Mouse (Mus musculus) CH12.LX (cell line): ENCODE results near the gene 1110008L16Rik. TPM values are rescaled to one million over a fixed set of nuclear protein-coding genes. Genes with fewer than 3 reads are reported as not detected.
"Not testable (repeated sequence)": the region's sequence is repeated elsewhere in the genome, so short reads cannot be mapped to it uniquely, and the experiment has no call there.

Experiments used
- DNase-seq: peaks from one replicate; pipeline ENCODE4 v3.0.0-alpha.2; 2013; ENCODE audit errors: extremely low read depth
- H3K27ac ChIP-seq: 2 replicates; pipeline ENCODE4 v1.5.1; 2012; ENCODE audit warnings: low read depth, mild to moderate bottlenecking, control low read depth, moderate library complexity; ENCODE audit not compliant: insufficient read depth
- H3K27me3 ChIP-seq: replicated peaks from 2 replicates; pipeline ENCODE3; 2012; ENCODE audit warnings: inconsistent platforms
- H3K36me3 ChIP-seq, 2 experiments: replicated peaks in 1 of 2; 2 replicates each; pipeline versions ENCODE3 to v1.6.1; 2012; ENCODE audit warnings: inconsistent platforms in 1 of 2, low read length in 1 of 2, mild to moderate bottlenecking in 1 of 2, mixed read lengths in 1 of 2, moderate library complexity in 1 of 2; ENCODE audit not compliant: control insufficient read depth in 1 of 2, insufficient read depth in 1 of 2
- H3K4me1 ChIP-seq, 2 experiments: 2 replicates each; pipeline ENCODE4 v1.6.1; 2012; ENCODE audit warnings: inconsistent platforms in 1 of 2, moderate library complexity in 1 of 2; ENCODE audit not compliant: insufficient read depth in 2 of 2, control insufficient read depth in 1 of 2
- H3K4me2 ChIP-seq: 2 replicates; pipeline ENCODE4 v1.6.1; 2012; ENCODE audit warnings: low read depth, mild to moderate bottlenecking, control low read depth; ENCODE audit not compliant: poor library complexity, insufficient read depth, severe bottlenecking
- H3K4me3 ChIP-seq, 3 experiments: fragments of 150-350 bp in 1 of 3; sonication (generic) in 1 of 3; replicated peaks in 1 of 3; 2 replicates each; pipeline versions ENCODE3 to v1.5.1; 2011 to 2012; ENCODE audit warnings: low read depth in 2 of 3, low read length in 2 of 3, mild to moderate bottlenecking in 2 of 3, moderate library complexity in 2 of 3, control low read depth in 1 of 3, improper control_type of control experiment in 1 of 3, inconsistent platforms in 1 of 3, mixed read lengths in 1 of 3; ENCODE audit not compliant: poor library complexity in 1 of 3
- H3K79me2 ChIP-seq: replicated peaks from 2 replicates; pipeline ENCODE4 v1.6.1; 2012; ENCODE audit warnings: mild to moderate bottlenecking, moderate library complexity; ENCODE audit not compliant: control insufficient read depth, poor library complexity, insufficient read depth, severe bottlenecking; ENCODE audit errors: extremely low read depth
- H3K9ac ChIP-seq: 2 replicates; pipeline ENCODE4 v1.6.1; 2012; ENCODE audit warnings: low read depth, mild to moderate bottlenecking, control low read depth, moderate library complexity; ENCODE audit not compliant: insufficient read depth
- H3K9me3 ChIP-seq: replicated peaks from 2 replicates; pipeline ENCODE3; 2012; ENCODE audit warnings: low read length, inconsistent platforms, mixed read lengths
- BHLHE40 ChIP-seq: IDR thresholded peaks from 2 replicates; pipeline ENCODE4 v1.6.1; 2011; ENCODE audit warnings: mild to moderate bottlenecking, low read depth, low read length, improper control_type of control experiment
- ETS1 ChIP-seq: conservative IDR thresholded peaks from 2 replicates; pipeline ENCODE4 v1.6.1; 2012; ENCODE audit warnings: low read depth, mild to moderate bottlenecking, inconsistent platforms, low read length, improper control_type of control experiment, moderate library complexity
- POLR2A ChIP-seq: IDR thresholded peaks from 2 replicates; pipeline ENCODE4 v1.6.1; 2011; ENCODE audit warnings: low read depth, mild to moderate bottlenecking, improper control_type of control experiment, low read length
- TCF12 ChIP-seq: IDR thresholded peaks from 2 replicates; pipeline ENCODE4 v1.6.1; 2014; ENCODE audit warnings: low read depth, mild to moderate bottlenecking, inconsistent platforms, low read length, improper control_type of control experiment
- ZC3H11A ChIP-seq: IDR thresholded peaks from 2 replicates; pipeline ENCODE4 v1.6.1; 2012; ENCODE audit warnings: low read depth, mild to moderate bottlenecking, inconsistent platforms, low read length, improper control_type of control experiment
- ZKSCAN1 ChIP-seq: IDR thresholded peaks from 2 replicates; pipeline ENCODE4 v1.6.1; 2012; ENCODE audit warnings: low read depth, inconsistent platforms, low read length, improper control_type of control experiment, borderline replicate concordance
- ZNF384 ChIP-seq: IDR thresholded peaks from 2 replicates; pipeline ENCODE4 v1.6.1; 2012; ENCODE audit warnings: low read depth, low read length, improper control_type of control experiment, inconsistent platforms
- dilution Hi-C: fragments of 300-500 bp; cut with MboI; formaldehyde crosslinking; loops from 2 replicates; pipeline ENCODE4 v1.14.3; 2020; ENCODE audit warnings: low sequenced_read_pairs; ENCODE audit not compliant: extremely low pct_unique_long_range_greater_than_20kb, extremely low pct_ligation_motif_present
- in situ Hi-C: fragments of 300-500 bp; cut with MboI; formaldehyde crosslinking; loops from 3 replicates; pipeline ENCODE4 v1.14.3; 2019; ENCODE audit warnings: low sequenced_read_pairs, low pct_ligation_motif_present, low pct_unique_long_range_greater_than_20kb, mixed read lengths
- polyA plus RNA-seq: library from polyadenylated mRNA; unstranded; fragments of >175 nt; gene quantifications from 2 replicates; pipeline ENCODE4 v1.2.1, GENCODE M21; 2012; ENCODE audit warnings: low read depth; ENCODE audit not compliant: insufficient read length
- total RNA-seq, 2 experiments: library from RNA; depleted of rRNA; stranded (reverse); fragments of 300-350 nt in 1 of 2; fragments of >200 nt in 1 of 2; gene quantifications; 2 replicates each; pipeline ENCODE4 v1.2.3; 2012 to 2014

Gene 1110008L16Rik
- total and polyA plus RNA-seq, 3 experiments, result 25.7 to 32.6 (median 28.9) TPM

GRCm38 (mm10) chr12:55272243-55272642 is 27.1 kb upstream of the 1110008L16Rik start:
- dilution Hi-C loops, result no loop called here
- no peak for DNase-seq
- H3K79me2 ChIP-seq, result no peaks in the 10 kb centered on the region
- in situ Hi-C loops, result no loop called here
- no peaks in the 10 kb centered on the region for H3K9me3 ChIP-seq
- H3K9ac ChIP-seq, result no peak overlapping the region
- no peaks in the 10 kb centered on the region for H3K36me3 ChIP-seq
- TF ChIP-seq POLR2A (no peak), ETS1 (no peak), ZNF384 (0 out of 2 replicates have a peak, but pooled peaks have one; percentile 46)
- no peak overlapping the region for H3K27ac ChIP-seq
- no peaks in the 10 kb centered on the region for H3K27me3 ChIP-seq
- H3K4me2 ChIP-seq, result no peak overlapping the region
- H3K4me3 ChIP-seq, result no peak overlapping the region
- no peaks in the 10 kb centered on the region for H3K4me1 ChIP-seq

- H3K27ac ChIP-seq, DNase-seq, H3K9ac ChIP-seq, H3K4me2 ChIP-seq, dilution Hi-C loops, H3K36me3 ChIP-seq, H3K27me3 ChIP-seq, H3K4me1 ChIP-seq, H3K79me2 ChIP-seq, H3K9me3 ChIP-seq, in situ Hi-C loops, H3K4me3 ChIP-seq: not testable (repeated sequence)
Observed at GRCm38 (mm10) chr12:55277583-55277982, 21.8 kb upstream of the 1110008L16Rik start.

GRCm38 (mm10) chr12:55298112-55298511 is 1.3 kb upstream of the 1110008L16Rik start:
- H3K4me3 ChIP-seq, result no peak overlapping the region
- in situ Hi-C loops (no loop called here), dilution Hi-C loops (no loop called here)
- H3K9me3 ChIP-seq, result no peaks in the 10 kb centered on the region
- no peak for DNase-seq
- peaks cover 2 to 24% of the 10 kb centered on the region in 2 experiments; a peak in 2 of 4 replicates for H3K4me1 ChIP-seq
- H3K27me3 ChIP-seq, result no peaks in the 10 kb centered on the region
- no peak overlapping the region for H3K4me2 ChIP-seq
- H3K27ac ChIP-seq, result no peak overlapping the region
- no peak for TF ChIP-seq ZNF384
- no peak for TF ChIP-seq BHLHE40
- no peak for TF ChIP-seq ZC3H11A
- no peak for TF ChIP-seq ZKSCAN1
- TF ChIP-seq TCF12, result no peak
- H3K9ac ChIP-seq, result no peak overlapping the region
- H3K79me2 ChIP-seq, result peaks cover 32% of the 10 kb centered on the region
- H3K36me3 ChIP-seq, result peaks cover 42 to 55% of the 10 kb centered on the region in 2 experiments
